Mouse (Mus musculus): ENCODE data around the gene Vcp.
"Not testable (repeated sequence)": the region's sequence is repeated elsewhere in the genome, so short reads cannot be mapped to it uniquely, and the experiment has no call there.

The Vcp gene

GRCm38 (mm10) chr4:43029749-43030148, 29.4 kb upstream of the Vcp start:
- no peak for DNase-seq (ENCODE audit: low spot score)

- no peak for DNase-seq (ENCODE audit: low spot score)
These were observed 28.8 kb upstream of the Vcp start for GRCm38 (mm10) chr4:43029121-43029520.

GRCm38 (mm10) chr4:43025084-43025960, 25.0 kb upstream of the Vcp start, which contains the start of gene Pigo:
Pigo (minus strand) TSS chr4:43025819.
- DNase-seq (ENCODE audit: low spot score): peak; percentile 86

GRCm38 (mm10) chr4:43024673-43025072, 24.4 kb upstream of the Vcp start:
- DNase-seq (ENCODE audit: low spot score): no peak

GRCm38 (mm10) chr4:43021341-43021740, 21.0 kb upstream of the Vcp start:
- no peak for DNase-seq (ENCODE audit: low spot score)

GRCm38 (mm10) chr4:43020876-43021275, 20.6 kb upstream of the Vcp start:
- DNase-seq (ENCODE audit: low spot score): no peak

- DNase-seq (ENCODE audit: low spot score): no peak
These were observed 19.5 kb upstream of the Vcp start for GRCm38 (mm10) chr4:43019641-43020465.

GRCm38 (mm10) chr4:43019176-43019575, 18.9 kb upstream of the Vcp start:
- no peak for DNase-seq (ENCODE audit: low spot score)

GRCm38 (mm10) chr4:43018156-43018555, 17.8 kb upstream of the Vcp start:
- DNase-seq (ENCODE audit: low spot score): no peak

- DNase-seq (ENCODE audit: low spot score): no peak
These were observed 11.8 kb upstream of the Vcp start for GRCm38 (mm10) chr4:43012091-43012490.

- peak; percentile 49 for DNase-seq (ENCODE audit: low spot score)
These were observed 10.1 kb upstream of the Vcp start, which contains the start of gene Fancg for GRCm38 (mm10) chr4:43010161-43011038. Fancg (minus strand) TSS chr4:43010506.

- DNase-seq (ENCODE audit: low spot score): peak; percentile 24
These were observed 5.5 kb upstream of the Vcp start for GRCm38 (mm10) chr4:43005765-43006164.

GRCm38 (mm10) chr4:43004951-43005350, 4.6 kb upstream of the Vcp start:
- DNase-seq (ENCODE audit: low spot score): no peak

- no peak for DNase-seq (ENCODE audit: low spot score)
These were observed 2.6 kb upstream of the Vcp start for GRCm38 (mm10) chr4:43002756-43003439.

- DNase-seq (ENCODE audit: low spot score): no peak
These were observed 965 bp upstream of the Vcp start for GRCm38 (mm10) chr4:43001272-43001671.

GRCm38 (mm10) chr4:42999451-43000140, 711 bp downstream of the Vcp start:
- DNase-seq (ENCODE audit: low spot score): peak; percentile 37

- no peak for DNase-seq (ENCODE audit: low spot score)
These were observed 2.3 kb downstream of the Vcp start for GRCm38 (mm10) chr4:42998022-42998421.

- no peak for DNase-seq (ENCODE audit: low spot score)
These were observed 12.0 kb downstream of the Vcp start for GRCm38 (mm10) chr4:42988296-42988695.

- DNase-seq (ENCODE audit: low spot score): not testable (repeated sequence)
These were observed 19.8 kb downstream of the Vcp start for GRCm38 (mm10) chr4:42980467-42980866.

GRCm38 (mm10) chr4:42978062-42978461, 22.2 kb downstream of the Vcp start:
- no peak for DNase-seq (ENCODE audit: low spot score)

- no peak for DNase-seq (ENCODE audit: low spot score)
These were observed 26.4 kb downstream of the Vcp start for GRCm38 (mm10) chr4:42973868-42974267.

Data from layer of hippocampus, adult 9-10 months (tissue).